28 mouse cellular contexts compared by ENCODE assay signal in the genomic region with DNA sequence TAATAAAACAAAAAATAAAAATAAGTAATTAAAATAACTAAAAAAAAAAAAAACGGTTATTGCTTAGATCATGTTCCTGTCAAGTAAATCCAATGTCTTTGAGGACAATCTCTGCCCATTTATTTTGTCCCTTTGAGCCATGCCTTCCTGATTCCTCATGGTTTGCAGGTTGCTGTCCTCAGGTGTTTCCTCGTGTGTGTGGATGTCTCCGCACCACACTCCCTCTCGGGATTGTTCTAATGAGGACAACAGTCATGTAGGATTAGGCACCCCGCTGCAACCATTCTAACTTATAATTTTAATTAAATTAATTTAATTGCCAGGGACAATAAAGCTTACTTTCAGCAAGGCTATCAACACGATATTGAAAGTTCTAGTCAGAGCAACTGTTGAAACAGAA.
"Had no signal": no experiment of that assay in that cellular context is flagged by ENCODE, and none has a peak within 500 bp of the region (broad histone marks: within the 10 kb centered on the region; RNA-seq: fewer than 3 reads in every experiment).

No protein-coding gene starts in this region.

- H3K27ac ChIP-seq: embryonic facial prominence, embryonic 10.5 days; embryonic facial prominence, embryonic 12.5 days; embryonic facial prominence, embryonic 13.5 days; embryonic facial prominence, embryonic 15.5 days; forebrain, embryonic 10.5 days; forebrain, embryonic 12.5 days; forebrain, embryonic 13.5 days; forebrain, embryonic 15.5 days; gastrocnemius, adult 2 months; heart, adult 2 months had no signal

- H3K27me3 ChIP-seq: embryonic facial prominence, embryonic 15.5 days had no signal

- H3K9me3 ChIP-seq: embryonic facial prominence, embryonic 10.5 days; embryonic facial prominence, embryonic 12.5 days; embryonic facial prominence, embryonic 13.5 days; embryonic facial prominence, embryonic 15.5 days; forebrain, embryonic 10.5 days; forebrain, embryonic 12.5 days; forebrain, embryonic 13.5 days; forebrain, embryonic 15.5 days had no signal

- ATAC-seq: forebrain, embryonic 13.5 days; forebrain, embryonic 14.5 days; forebrain, embryonic 15.5 days; forebrain, embryonic 16.5 days; forebrain, postnatal 0 days had no signal

- H3K4me3 ChIP-seq: embryonic facial prominence, embryonic 10.5 days; embryonic facial prominence, embryonic 12.5 days; embryonic facial prominence, embryonic 13.5 days; embryonic facial prominence, embryonic 15.5 days; erythroblast, embryonic 14.5 days; forebrain, embryonic 10.5 days; forebrain, embryonic 12.5 days; forebrain, embryonic 13.5 days; forebrain, embryonic 15.5 days; gastrocnemius, adult 2 months; heart, adult 2 months had no signal

- H3K9ac ChIP-seq: embryonic facial prominence, embryonic 12.5 days; embryonic facial prominence, embryonic 13.5 days; embryonic facial prominence, embryonic 15.5 days; forebrain, embryonic 12.5 days; forebrain, embryonic 13.5 days; forebrain, embryonic 15.5 days; forebrain, postnatal 0 days had no signal

- DNase-seq: cerebellum, adult 2 months; cerebellum, adult 8-10 months; cerebellum, adult 9-10 months; cerebellum, adult 9-11 months; cerebellum, postnatal 10 days; cerebellum, postnatal 14 days; cerebellum, postnatal 25 days; cerebellum, postnatal 36 days; embryo, embryonic 11 days; forebrain, postnatal 0 days; gastrocnemius, adult 2 months; gastrocnemius, postnatal 10 days; gastrocnemius, postnatal 14 days; gastrocnemius, postnatal 25 days; gastrocnemius, postnatal 36 days; heart, adult 18-20 months; heart, adult 2 months had no signal

- H3K36me3 ChIP-seq: embryonic facial prominence, embryonic 10.5 days; embryonic facial prominence, embryonic 12.5 days; embryonic facial prominence, embryonic 13.5 days; embryonic facial prominence, embryonic 15.5 days; forebrain, embryonic 10.5 days; forebrain, embryonic 12.5 days; forebrain, embryonic 15.5 days had no signal

- H3K4me2 ChIP-seq: embryonic facial prominence, embryonic 12.5 days; embryonic facial prominence, embryonic 13.5 days; embryonic facial prominence, embryonic 15.5 days; forebrain, embryonic 12.5 days; forebrain, embryonic 13.5 days; forebrain, embryonic 15.5 days had no signal

- H3K4me1 ChIP-seq: embryonic facial prominence, embryonic 10.5 days; embryonic facial prominence, embryonic 12.5 days; embryonic facial prominence, embryonic 13.5 days; embryonic facial prominence, embryonic 15.5 days had no signal
